Mouse (Mus musculus): ENCODE measurements at regions not wholly inside any gene's neighbourhood (a gene's known extent, or its start where the extent isn't known, plus 50 kb on each side); places are given as distances from the start of the nearest gene placed in this dataset.

DNA sequence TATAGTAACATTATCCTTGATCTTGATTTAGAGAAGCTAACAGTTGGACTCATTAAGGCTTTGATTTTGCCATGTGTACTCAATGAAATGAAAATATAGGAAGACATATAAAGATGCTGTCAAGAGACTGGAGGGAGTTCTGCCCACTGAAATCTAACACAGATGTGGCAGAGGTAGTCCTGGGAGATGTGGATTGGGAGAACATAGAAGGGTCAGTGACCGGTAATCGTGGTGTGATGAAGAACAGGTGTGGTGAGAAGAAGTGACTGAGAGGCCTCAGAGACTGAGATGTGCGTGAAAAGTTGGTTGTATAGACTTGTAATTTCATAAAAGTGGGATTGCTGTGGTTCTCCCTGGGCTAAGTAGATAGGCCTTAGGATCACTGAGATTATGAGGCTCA, 600.9 kb upstream of the Frg1 start:
- H3K4me3 ChIP-seq (ENCODE audit: insufficient read depth, low read length), result no peak overlapping the region
- no peak overlapping the region for H3K27ac ChIP-seq (ENCODE audit: insufficient read depth, low read length)
- TF ChIP-seq CTCF (IDR thresholded peaks at IDR 0.05; ENCODE audit: extremely low read depth, insufficient read depth, low read length) (no peak), POLR2A (IDR thresholded peaks at IDR 0.05; ENCODE audit: extremely low read depth, insufficient read depth, low read length) (no peak)
- no peaks in the 10 kb centered on the region for H3K4me1 ChIP-seq (ENCODE audit: control insufficient read depth, insufficient read depth, low read length)

DNA sequence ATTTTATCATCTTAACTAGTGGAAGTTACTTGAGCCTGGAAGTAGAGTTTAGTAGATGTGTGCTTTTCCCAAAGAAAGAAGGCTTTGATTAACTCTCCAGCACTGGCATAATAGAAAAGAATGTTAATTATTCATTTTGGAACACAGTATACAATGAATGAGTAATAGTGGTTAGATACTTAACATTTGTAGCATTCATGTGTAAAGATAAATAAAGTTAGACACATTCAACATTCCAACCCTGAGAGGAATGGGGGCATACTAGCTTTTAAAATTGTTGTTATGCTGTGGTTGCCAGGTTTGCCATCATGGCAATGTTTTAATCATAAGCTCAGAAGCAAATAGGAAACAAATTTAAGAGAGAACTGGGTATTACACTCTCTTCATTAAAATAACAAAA, 586.3 kb upstream of the Frg1 start:
- TF ChIP-seq CTCF (IDR thresholded peaks at IDR 0.05; ENCODE audit: extremely low read depth, insufficient read depth, low read length) (no peak), POLR2A (IDR thresholded peaks at IDR 0.05; ENCODE audit: extremely low read depth, insufficient read depth, low read length) (no peak)
- H3K4me1 ChIP-seq (ENCODE audit: control insufficient read depth, insufficient read depth, low read length), result no peaks in the 10 kb centered on the region
- H3K27ac ChIP-seq (ENCODE audit: insufficient read depth, low read length), result no peak overlapping the region
- H3K4me3 ChIP-seq (ENCODE audit: insufficient read depth, low read length), result no peak overlapping the region

DNA sequence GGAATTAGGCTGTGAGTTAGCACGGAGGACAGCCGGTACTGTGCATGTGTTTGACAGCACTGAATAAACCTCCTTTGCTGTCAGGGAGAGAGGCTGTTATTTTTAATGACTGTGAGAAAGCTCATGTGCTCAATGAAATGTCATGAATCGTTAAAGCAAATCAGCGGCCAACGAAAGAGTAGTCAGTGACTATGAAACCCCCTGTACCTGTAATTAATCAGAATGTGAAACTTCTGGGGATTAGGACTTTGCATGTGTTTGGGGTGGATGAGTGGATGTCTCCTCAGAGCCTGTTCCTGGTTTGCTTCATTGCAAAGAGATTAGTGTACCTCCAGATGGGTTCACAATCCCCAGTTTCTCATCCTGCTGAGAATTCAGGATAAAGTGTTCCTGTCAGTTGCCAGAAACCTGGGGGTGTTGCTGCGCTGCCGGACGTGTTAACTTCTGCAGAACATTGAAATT, 572.2 kb upstream of the Frg1 start:
- H3K4me1 ChIP-seq (ENCODE audit: control insufficient read depth, insufficient read depth, low read length), result no peaks in the 10 kb centered on the region
- TF ChIP-seq POLR2A (IDR thresholded peaks at IDR 0.05; ENCODE audit: extremely low read depth, insufficient read depth, low read length) (no peak), CTCF (IDR thresholded peaks at IDR 0.05; ENCODE audit: extremely low read depth, insufficient read depth, low read length) (no peak)
- 0 out of 2 replicates have a peak overlapping the region, but pooled peaks have one; percentile 21 for H3K27ac ChIP-seq (ENCODE audit: insufficient read depth, low read length)
- no peak overlapping the region for H3K4me3 ChIP-seq (ENCODE audit: insufficient read depth, low read length)

DNA sequence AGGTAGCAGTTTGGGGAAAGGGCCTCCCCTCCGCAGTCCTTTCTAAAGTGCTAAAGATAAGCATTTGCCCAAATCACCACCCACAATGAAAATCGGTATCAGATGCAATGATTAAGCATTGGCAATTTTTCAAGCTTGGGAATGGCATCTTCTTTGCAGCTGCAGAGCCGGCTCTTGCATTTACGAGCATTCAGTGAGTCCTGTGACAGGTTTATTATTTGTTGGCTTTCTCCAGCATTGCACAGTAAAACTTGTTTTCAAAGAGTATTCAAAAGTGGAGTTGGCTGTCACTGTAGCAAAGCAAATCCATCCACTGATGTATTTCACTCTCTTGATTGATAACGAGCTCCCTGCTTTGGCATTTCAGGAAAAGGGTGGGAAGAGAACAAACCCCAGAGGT, 571.3 kb upstream of the Frg1 start:
- no peak overlapping the region for H3K27ac ChIP-seq (ENCODE audit: insufficient read depth, low read length)
- H3K4me1 ChIP-seq (ENCODE audit: control insufficient read depth, insufficient read depth, low read length), result no peaks in the 10 kb centered on the region
- H3K4me3 ChIP-seq (ENCODE audit: insufficient read depth, low read length), result no peak overlapping the region
- TF ChIP-seq POLR2A (IDR thresholded peaks at IDR 0.05; ENCODE audit: extremely low read depth, insufficient read depth, low read length), result no peak
- no peak for TF ChIP-seq CTCF (IDR thresholded peaks at IDR 0.05; ENCODE audit: extremely low read depth, insufficient read depth, low read length)

DNA sequence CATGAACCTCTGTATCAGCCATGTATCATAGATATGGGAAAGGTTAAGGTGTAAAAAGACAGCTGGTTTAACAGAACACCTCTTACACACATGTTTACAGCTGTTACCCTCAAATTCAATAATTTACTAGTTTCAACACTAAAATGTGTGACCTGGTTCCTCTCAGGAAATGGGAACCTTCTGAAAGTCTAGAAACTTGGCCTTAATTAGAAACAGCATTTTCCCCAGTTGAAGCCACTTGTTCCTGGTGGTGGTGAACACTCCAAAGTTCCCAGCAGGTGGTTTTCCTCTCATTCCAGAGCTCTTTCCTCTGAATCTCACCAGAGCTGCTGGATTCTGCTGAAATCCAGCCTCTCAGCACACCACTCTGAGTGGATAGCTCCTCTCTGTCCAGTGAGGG, 570.5 kb upstream of the Frg1 start:
- H3K27ac ChIP-seq (ENCODE audit: insufficient read depth, low read length), result no peak overlapping the region
- no peak for TF ChIP-seq POLR2A (IDR thresholded peaks at IDR 0.05; ENCODE audit: extremely low read depth, insufficient read depth, low read length)
- no peak for TF ChIP-seq CTCF (IDR thresholded peaks at IDR 0.05; ENCODE audit: extremely low read depth, insufficient read depth, low read length)
- H3K4me3 ChIP-seq (ENCODE audit: insufficient read depth, low read length), result no peak overlapping the region
- no peaks in the 10 kb centered on the region for H3K4me1 ChIP-seq (ENCODE audit: control insufficient read depth, insufficient read depth, low read length)

DNA sequence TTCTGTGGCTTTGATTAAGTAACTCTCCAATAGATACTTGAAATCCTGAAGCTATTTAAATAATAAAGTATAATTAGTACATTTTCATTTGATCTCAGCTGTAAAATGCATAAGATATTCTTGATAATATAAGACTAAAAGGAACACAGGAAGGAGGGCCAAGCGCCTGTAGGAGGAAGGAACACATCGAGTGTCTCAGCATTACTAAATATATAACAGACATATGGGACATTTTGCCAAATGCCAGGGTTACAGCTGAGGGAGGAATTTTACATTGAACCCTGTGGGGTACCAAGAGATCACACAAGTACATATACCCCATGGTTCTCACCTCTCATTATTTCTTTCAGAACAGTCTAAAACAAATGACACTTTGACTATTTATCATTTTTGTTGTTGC, 555.5 kb upstream of the Frg1 start:
- Histone ChIP-seq H3K4me1 (ENCODE audit: control insufficient read depth, insufficient read depth, low read length) (no peaks in the 10 kb centered on the region), H3K27ac (ENCODE audit: insufficient read depth, low read length) (no peak overlapping the region), H3K4me3 (ENCODE audit: insufficient read depth, low read length) (no peak overlapping the region)
- TF ChIP-seq POLR2A (IDR thresholded peaks at IDR 0.05; ENCODE audit: extremely low read depth, insufficient read depth, low read length) (no peak), CTCF (IDR thresholded peaks at IDR 0.05; ENCODE audit: extremely low read depth, insufficient read depth, low read length) (no peak)

DNA sequence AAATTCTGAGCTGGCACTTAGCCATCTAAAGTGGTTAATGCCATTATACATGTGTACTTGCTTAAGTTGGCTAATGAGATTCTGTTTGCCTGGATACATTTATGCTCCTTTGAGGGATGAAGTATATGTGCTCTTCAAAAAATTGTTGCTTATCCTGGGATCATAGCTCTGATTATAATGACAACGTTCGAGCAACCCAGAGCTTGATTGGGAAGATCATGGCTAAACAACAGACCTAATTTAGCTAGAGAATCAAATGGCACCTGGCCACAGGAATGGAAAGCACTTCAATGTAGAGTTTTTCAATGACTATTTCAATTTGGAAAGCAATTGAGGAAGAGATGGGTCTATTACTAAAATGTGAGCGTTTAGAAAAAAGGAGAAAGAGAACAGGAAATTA, 553.7 kb upstream of the Frg1 start:
- Histone ChIP-seq H3K4me3 (ENCODE audit: insufficient read depth, low read length) (no peak overlapping the region), H3K27ac (ENCODE audit: insufficient read depth, low read length) (no peak overlapping the region), H3K4me1 (ENCODE audit: control insufficient read depth, insufficient read depth, low read length) (no peaks in the 10 kb centered on the region)
- no peak for TF ChIP-seq POLR2A (IDR thresholded peaks at IDR 0.05; ENCODE audit: extremely low read depth, insufficient read depth, low read length)

DNA sequence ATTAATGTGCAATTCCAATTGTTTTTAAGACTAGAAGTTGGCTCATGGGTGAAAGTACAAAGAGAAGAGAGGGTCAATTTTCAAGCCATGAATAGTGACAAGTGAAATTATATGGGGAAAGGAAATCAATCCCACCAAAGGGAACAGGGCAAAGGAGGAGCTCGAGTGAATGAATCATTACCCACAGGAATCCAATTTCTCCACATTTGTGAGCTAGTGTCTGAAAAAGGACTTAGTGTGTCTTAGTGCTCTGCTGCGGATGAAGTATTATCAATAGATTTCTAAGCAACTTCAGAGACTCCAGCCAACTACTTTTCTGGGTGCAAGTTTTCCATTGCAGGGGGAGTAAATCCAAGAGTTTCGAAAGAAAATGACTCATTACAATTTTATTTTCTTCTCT, 552.5 kb upstream of the Frg1 start:
- H3K27ac ChIP-seq (ENCODE audit: insufficient read depth, low read length), result no peak overlapping the region
- no peaks in the 10 kb centered on the region for H3K4me1 ChIP-seq (ENCODE audit: control insufficient read depth, insufficient read depth, low read length)
- TF ChIP-seq CTCF (IDR thresholded peaks at IDR 0.05; ENCODE audit: extremely low read depth, insufficient read depth, low read length) (no peak), POLR2A (IDR thresholded peaks at IDR 0.05; ENCODE audit: extremely low read depth, insufficient read depth, low read length) (no peak)
- H3K4me3 ChIP-seq (ENCODE audit: insufficient read depth, low read length), result no peak overlapping the region

DNA sequence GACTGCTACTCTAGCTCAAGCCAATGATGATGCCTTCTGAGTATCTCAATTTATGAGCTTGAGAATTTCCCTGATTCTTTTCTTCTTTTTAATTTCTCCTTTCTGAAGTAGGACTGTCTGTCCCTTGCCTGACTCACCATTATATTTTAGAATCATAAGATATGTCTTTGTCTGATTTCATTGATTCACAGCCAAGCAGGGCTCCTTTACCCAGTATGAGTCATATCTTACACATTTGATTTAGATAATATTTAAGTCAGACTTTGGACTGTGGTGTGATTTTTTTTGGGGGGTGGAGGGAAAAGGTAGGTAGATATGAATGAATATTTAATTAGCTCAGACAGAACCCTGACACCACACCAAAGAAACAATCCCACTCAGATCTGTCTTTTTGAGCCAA, 547.2 kb upstream of the Frg1 start:
- peak overlapping the region; percentile 37; the same call in 1 of the 2 replicates for H3K27ac ChIP-seq (ENCODE audit: insufficient read depth, low read length)
- no peak overlapping the region for H3K4me3 ChIP-seq (ENCODE audit: insufficient read depth, low read length)
- TF ChIP-seq POLR2A (IDR thresholded peaks at IDR 0.05; ENCODE audit: extremely low read depth, insufficient read depth, low read length) (no peak), CTCF (IDR thresholded peaks at IDR 0.05; ENCODE audit: extremely low read depth, insufficient read depth, low read length) (no peak)
- H3K4me1 ChIP-seq (ENCODE audit: control insufficient read depth, insufficient read depth, low read length), result peaks cover 1% of the 10 kb centered on the region; the same call in 1 of the 2 replicates

DNA sequence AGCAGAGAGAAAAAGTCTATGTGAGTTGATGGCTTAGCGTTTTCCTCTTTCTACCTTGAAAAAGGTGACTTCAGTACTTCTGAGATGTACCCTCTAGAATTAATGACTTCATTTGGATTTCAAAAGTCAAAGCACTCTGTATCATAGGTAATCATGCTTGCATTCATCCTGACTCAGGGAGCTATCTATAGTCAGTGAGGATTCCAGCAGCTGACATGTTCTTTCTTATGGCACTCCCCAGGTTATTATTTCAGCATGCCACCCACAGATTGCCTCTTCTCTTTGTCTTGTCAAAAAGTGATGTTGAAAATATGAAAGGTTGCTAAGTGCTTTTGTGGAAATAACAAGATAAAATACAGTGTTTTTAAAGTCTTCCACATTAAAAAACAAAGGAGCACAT, 540.0 kb upstream of the Frg1 start:
- TF ChIP-seq POLR2A (IDR thresholded peaks at IDR 0.05; ENCODE audit: extremely low read depth, insufficient read depth, low read length) (no peak), CTCF (IDR thresholded peaks at IDR 0.05; ENCODE audit: extremely low read depth, insufficient read depth, low read length) (no peak)
- H3K4me3 ChIP-seq (ENCODE audit: insufficient read depth, low read length), result no peak overlapping the region
- H3K4me1 ChIP-seq (ENCODE audit: control insufficient read depth, insufficient read depth, low read length), result no peaks in the 10 kb centered on the region
- H3K27ac ChIP-seq (ENCODE audit: insufficient read depth, low read length), result no peak overlapping the region

DNA sequence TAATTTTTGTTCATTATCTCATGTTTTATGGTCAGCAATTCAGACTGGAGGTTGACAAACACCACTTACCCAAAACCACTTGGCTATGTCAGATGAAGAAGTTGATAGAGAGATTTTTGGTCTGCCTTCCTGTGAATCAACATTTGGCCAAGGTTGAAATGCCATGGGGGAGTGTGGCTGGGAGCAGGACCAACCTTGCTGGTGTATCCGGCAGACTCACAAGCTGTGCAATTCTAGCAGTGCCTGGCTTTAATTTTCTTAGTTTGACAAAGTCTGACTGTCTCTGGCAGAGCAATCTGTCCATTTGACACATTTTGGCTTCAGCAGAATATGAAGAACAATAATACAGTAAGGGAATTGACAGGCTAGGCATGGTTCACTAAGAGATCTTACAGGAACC, 533.9 kb upstream of the Frg1 start:
- no peak for TF ChIP-seq POLR2A (IDR thresholded peaks at IDR 0.05; ENCODE audit: extremely low read depth, insufficient read depth, low read length)
- no peak for TF ChIP-seq CTCF (IDR thresholded peaks at IDR 0.05; ENCODE audit: extremely low read depth, insufficient read depth, low read length)
- H3K4me1 ChIP-seq (ENCODE audit: control insufficient read depth, insufficient read depth, low read length), result no peaks in the 10 kb centered on the region
- no peak overlapping the region for H3K27ac ChIP-seq (ENCODE audit: insufficient read depth, low read length)
- no peak overlapping the region for H3K4me3 ChIP-seq (ENCODE audit: insufficient read depth, low read length)
